Mouse (Mus musculus) midbrain, embryonic 11.5 days (tissue): ENCODE results near the gene Slbp. TPM values are rescaled to one million over a fixed set of nuclear protein-coding genes. Genes with fewer than 3 reads are reported as not detected.

Experiments used
- ATAC-seq: fragments of 200-750 bp; cut with Nextera tagmentation; 2 replicates; pipeline ENCODE4 v1.8.0; 2017; ENCODE audit warnings: moderate TSS enrichment, moderate library complexity; ENCODE audit not compliant: low FRiP score
- DNase-seq: peaks from one replicate; pipeline ENCODE4 v3.0.0; 2015; ENCODE audit warnings: low spot score; ENCODE audit errors: missing footprints
- H3K27ac ChIP-seq: fragments of 300-500 bp; sonication (generic); 2 replicates; pipeline ENCODE4 v1.5.1; 2014; ENCODE audit warnings: low read depth, low read length
- H3K27me3 ChIP-seq: fragments of 300-500 bp; sonication (generic); 2 replicates; pipeline ENCODE4 v1.6.1; 2014; ENCODE audit warnings: mild to moderate bottlenecking, low read length, moderate library complexity, mixed read lengths; ENCODE audit not compliant: control insufficient read depth, insufficient read depth
- H3K36me3 ChIP-seq: fragments of 300-500 bp; sonication (generic); 2 replicates; pipeline ENCODE4 v1.6.1; 2014; ENCODE audit warnings: mild to moderate bottlenecking, low read length, moderate library complexity, mixed read lengths; ENCODE audit not compliant: control insufficient read depth, insufficient read depth
- H3K4me1 ChIP-seq: fragments of 300-500 bp; sonication (generic); 2 replicates; pipeline ENCODE4 v1.6.1; 2014; ENCODE audit warnings: low read length; ENCODE audit not compliant: control insufficient read depth, insufficient read depth
- H3K4me2 ChIP-seq: fragments of 300-500 bp; sonication (generic); 2 replicates; pipeline ENCODE4 v1.6.1; 2014; ENCODE audit warnings: mild to moderate bottlenecking, moderate library complexity
- H3K4me3 ChIP-seq: fragments of 300-500 bp; sonication (generic); 2 replicates; pipeline ENCODE4 v1.5.1; 2014; ENCODE audit warnings: low read depth, low read length
- H3K9ac ChIP-seq: fragments of 300-500 bp; sonication (generic); 2 replicates; pipeline ENCODE4 v1.6.1; 2014; ENCODE audit warnings: low read length
- H3K9me3 ChIP-seq: fragments of 300-500 bp; sonication (generic); 2 replicates; pipeline ENCODE4 v1.6.1; 2016; ENCODE audit warnings: low read length; ENCODE audit not compliant: control insufficient read depth
- WGBS: fragments of 180-500 bp; shearing (Covaris S2); extraction: QIAGEN DNeasy Blood & Tissue Kit; methylation state at CpG from one replicate; pipeline ENCODE4 v1.1.7; 2014; 5-methylcytosine and 5-hydroxymethylcytosine counted together
- polyA plus RNA-seq: library from polyadenylated mRNA; unstranded; fragments of >200 nt; fragmentation: Nextera tagmentation; extraction: Ambion mirVana; gene quantifications from 2 replicates; pipeline ENCODE4 v1.2.1, GENCODE M21; 2014

Gene Slbp
- polyA plus RNA-seq, 1 experiment from 2014 or later, result 304 TPM

GRCm38 (mm10) chr5:33683897-33684652, 31.7 kb upstream of the Slbp start:
- no peak overlapping the region for H3K27ac ChIP-seq
- DNase-seq (peak; percentile 92), ATAC-seq (peak; percentile 71; the same call in 1 of the 2 replicates)
- H3K36me3 ChIP-seq, result no peaks in the 10 kb centered on the region
- H3K4me1 ChIP-seq, result peaks cover 12% of the 10 kb centered on the region
- 46% methylated on average over 7 of the region's 7 CpGs for WGBS
- peaks cover 13% of the 10 kb centered on the region for H3K27me3 ChIP-seq
- H3K4me2 ChIP-seq, result no peak overlapping the region
- H3K9ac ChIP-seq, result no peak overlapping the region
- no peak overlapping the region for H3K4me3 ChIP-seq
- H3K9me3 ChIP-seq, result no peaks in the 10 kb centered on the region

GRCm38 (mm10) chr5:33682963-33683362, 30.6 kb upstream of the Slbp start:
- Histone ChIP-seq H3K27me3 (peaks cover 12% of the 10 kb centered on the region), H3K27ac (no peak overlapping the region), H3K4me3 (no peak overlapping the region), H3K4me2 (no peak overlapping the region), H3K9ac (no peak overlapping the region), H3K36me3 (no peaks in the 10 kb centered on the region), H3K4me1 (0 out of 2 replicates have a peak, but pooled peaks cover 4% of the 10 kb centered on the region), H3K9me3 (no peaks in the 10 kb centered on the region)
- ATAC-seq (no peak), DNase-seq (no peak)
- 75% methylated on average over 4 of the region's 4 CpGs for WGBS

GRCm38 (mm10) chr5:33681611-33682388, 29.4 kb upstream of the Slbp start:
- H3K4me3 ChIP-seq, result no peak overlapping the region
- DNase-seq (no peak), ATAC-seq (no peak)
- no peaks in the 10 kb centered on the region for H3K9me3 ChIP-seq
- no peak overlapping the region for H3K27ac ChIP-seq
- H3K4me2 ChIP-seq, result no peak overlapping the region
- WGBS, result 86% methylated on average over 15 of the region's 15 CpGs
- H3K27me3 ChIP-seq, result peaks cover 9% of the 10 kb centered on the region
- 0 out of 2 replicates have a peak, but pooled peaks cover 2% of the 10 kb centered on the region for H3K4me1 ChIP-seq
- no peak overlapping the region for H3K9ac ChIP-seq
- H3K36me3 ChIP-seq, result no peaks in the 10 kb centered on the region

- WGBS, result 74% methylated on average over 3 of the region's 3 CpGs
- DNase-seq (no peak), ATAC-seq (no peak)
- Histone ChIP-seq H3K9me3 (no peaks in the 10 kb centered on the region), H3K4me2 (no peak overlapping the region), H3K4me3 (no peak overlapping the region), H3K9ac (no peak overlapping the region), H3K27ac (no peak overlapping the region), H3K36me3 (no peaks in the 10 kb centered on the region), H3K4me1 (0 out of 2 replicates have a peak, but pooled peaks cover 2% of the 10 kb centered on the region), H3K27me3 (peaks cover 7% of the 10 kb centered on the region)
Observed at GRCm38 (mm10) chr5:33681044-33681443, 28.7 kb upstream of the Slbp start.

- no peaks in the 10 kb centered on the region for H3K9me3 ChIP-seq
- H3K27ac ChIP-seq, result no peak overlapping the region
- no peak overlapping the region for H3K4me2 ChIP-seq
- H3K4me1 ChIP-seq, result no peaks in the 10 kb centered on the region
- no peak for ATAC-seq
- 90% methylated on average over 5 of the region's 5 CpGs for WGBS
- no peaks in the 10 kb centered on the region for H3K27me3 ChIP-seq
- no peaks in the 10 kb centered on the region for H3K36me3 ChIP-seq
- no peak overlapping the region for H3K9ac ChIP-seq
- DNase-seq, result no peak
- H3K4me3 ChIP-seq, result no peak overlapping the region
Observed at GRCm38 (mm10) chr5:33678244-33678643, 25.9 kb upstream of the Slbp start.

- no peak overlapping the region for H3K27ac ChIP-seq
Observed at GRCm38 (mm10) chr5:33675964-33676363, 23.6 kb upstream of the Slbp start.

GRCm38 (mm10) chr5:33674439-33674838, 22.1 kb upstream of the Slbp start:
- WGBS, result 88% methylated on average over 3 of the region's 3 CpGs
- Histone ChIP-seq H3K4me1 (no peaks in the 10 kb centered on the region), H3K27ac (peak overlapping the region; percentile 12; the same call in 1 of the 2 replicates), H3K9me3 (no peaks in the 10 kb centered on the region), H3K27me3 (no peaks in the 10 kb centered on the region), H3K4me2 (no peak overlapping the region), H3K36me3 (peaks cover 16% of the 10 kb centered on the region), H3K4me3 (no peak overlapping the region), H3K9ac (no peak overlapping the region)
- ATAC-seq (no peak), DNase-seq (no peak)

More at GRCm38 (mm10) chr5:33675964-33676363, 23.6 kb upstream of the Slbp start:
- Histone ChIP-seq H3K4me1 (no peaks in the 10 kb centered on the region), H3K27me3 (no peaks in the 10 kb centered on the region), H3K9ac (no peak overlapping the region), H3K4me2 (no peak overlapping the region), H3K9me3 (no peaks in the 10 kb centered on the region), H3K4me3 (no peak overlapping the region), H3K36me3 (peaks cover 11% of the 10 kb centered on the region)
- 0% methylated on average over 1 of the region's 1 CpGs for WGBS
- ATAC-seq (peak; percentile 55; the same call in 1 of the 2 replicates), DNase-seq (peak; percentile 94)

- no peak overlapping the region for H3K9ac ChIP-seq
- no peaks in the 10 kb centered on the region for H3K9me3 ChIP-seq
- DNase-seq (no peak), ATAC-seq (no peak)
- no peaks in the 10 kb centered on the region for H3K27me3 ChIP-seq
- H3K36me3 ChIP-seq, result peaks cover 29% of the 10 kb centered on the region
- no peaks in the 10 kb centered on the region for H3K4me1 ChIP-seq
- H3K4me2 ChIP-seq, result no peak overlapping the region
- no peak overlapping the region for H3K27ac ChIP-seq
- 84% methylated on average over 5 of the region's 5 CpGs for WGBS
- no peak overlapping the region for H3K4me3 ChIP-seq
Observed at GRCm38 (mm10) chr5:33671659-33672058, 19.3 kb upstream of the Slbp start.

GRCm38 (mm10) chr5:33668223-33668622, 15.8 kb upstream of the Slbp start:
- no peak overlapping the region for H3K9ac ChIP-seq
- no peaks in the 10 kb centered on the region for H3K9me3 ChIP-seq
- H3K4me2 ChIP-seq, result no peak overlapping the region
- H3K4me1 ChIP-seq, result no peaks in the 10 kb centered on the region
- no peak for ATAC-seq
- H3K27me3 ChIP-seq, result no peaks in the 10 kb centered on the region
- H3K36me3 ChIP-seq, result peaks cover 37% of the 10 kb centered on the region
- no peak overlapping the region for H3K27ac ChIP-seq
- no peak for DNase-seq
- no peak overlapping the region for H3K4me3 ChIP-seq
